Mouse (Mus musculus) stomach, postnatal 0 days (tissue): Measurements from ENCODE around the gene Gm10972.
A peak's percentile ranks its signal among the peaks of the same experiment; 100 is the strongest.

ENCODE experiments used
- CTCF ChIP-seq: IDR thresholded peaks from 2 replicates; pipeline ENCODE4 v1.5.1; 2016; ENCODE audit warnings: antibody characterized with exemption, low read depth, mild to moderate bottlenecking, moderate library complexity
- EP300 ChIP-seq: optimal IDR thresholded peaks from 2 replicates; pipeline ENCODE3; 2016; ENCODE audit warnings: antibody characterized with exemption

GRCm38 (mm10) chr3:94648755-94649590, 6.1 kb downstream of the Gm10972 start:
- TF ChIP-seq CTCF (0 out of 2 replicates have a peak, but pooled peaks have one; percentile 4), EP300 (no peak)
